Mouse (Mus musculus) c-Kit-negative CD71-positive TER-119-positive erythroid progenitor cells, embryonic 14.5 days (primary cell): ENCODE measurements around the gene Adgre1.
"Not testable (repeated sequence)": the region's sequence is repeated elsewhere in the genome, so short reads cannot be mapped to it uniquely, and the experiment has no call there.

Source experiments
- DNase-seq: peaks from one replicate; pipeline ENCODE4 v3.0.0-alpha.2; 2013; ENCODE audit warnings: low read depth, low spot score

The Adgre1 gene

GRCm38 (mm10) chr17:57358441-57358840 is at the start of gene Adgre1:
TSS of gene Adgre1 (plus strand) at chr17:57358691.
- DNase-seq, result no peak

- DNase-seq, result no peak
Measured at GRCm38 (mm10) chr17:57311801-57312200, 46.7 kb upstream of the Adgre1 start.

GRCm38 (mm10) chr17:57327615-57328014 is 30.9 kb upstream of the Adgre1 start:
- no peak for DNase-seq

- no peak for DNase-seq
Measured at GRCm38 (mm10) chr17:57328944-57329343, 29.5 kb upstream of the Adgre1 start.

GRCm38 (mm10) chr17:57330993-57331392 is 27.5 kb upstream of the Adgre1 start:
- no peak for DNase-seq

- DNase-seq, result no peak
Measured at GRCm38 (mm10) chr17:57332241-57332640, 26.2 kb upstream of the Adgre1 start.

- DNase-seq, result no peak
Measured at GRCm38 (mm10) chr17:57334001-57334760, 24.3 kb upstream of the Adgre1 start.

- DNase-seq, result peak; percentile 47
Measured at GRCm38 (mm10) chr17:57334761-57335150, 23.7 kb upstream of the Adgre1 start.

GRCm38 (mm10) chr17:57335194-57335593 is 23.3 kb upstream of the Adgre1 start:
- not testable (repeated sequence) for DNase-seq

- DNase-seq, result peak; percentile 58
Measured at GRCm38 (mm10) chr17:57335673-57336303, 22.7 kb upstream of the Adgre1 start.

GRCm38 (mm10) chr17:57337996-57338395 is 20.5 kb upstream of the Adgre1 start:
- DNase-seq, result no peak

- DNase-seq, result no peak
Measured at GRCm38 (mm10) chr17:57339298-57339697, 19.2 kb upstream of the Adgre1 start.

GRCm38 (mm10) chr17:57341568-57341967 is 16.9 kb upstream of the Adgre1 start:
- no peak for DNase-seq

GRCm38 (mm10) chr17:57344029-57344707 is 14.3 kb upstream of the Adgre1 start:
- no peak for DNase-seq

- no peak for DNase-seq
Measured at GRCm38 (mm10) chr17:57347017-57347416, 11.5 kb upstream of the Adgre1 start.

GRCm38 (mm10) chr17:57347781-57348180 is 10.7 kb upstream of the Adgre1 start:
- no peak for DNase-seq

- DNase-seq, result no peak
Measured at GRCm38 (mm10) chr17:57349067-57349466, 9.4 kb upstream of the Adgre1 start.

GRCm38 (mm10) chr17:57350212-57350611 is 8.3 kb upstream of the Adgre1 start:
- no peak for DNase-seq

- no peak for DNase-seq
Measured at GRCm38 (mm10) chr17:57351107-57351506, 7.4 kb upstream of the Adgre1 start.

- DNase-seq, result no peak
Measured at GRCm38 (mm10) chr17:57359485-57360241, 1.2 kb downstream of the Adgre1 start.
